Mouse (Mus musculus): ENCODE data around the gene Lamb3.

Gene Lamb3

DNA sequence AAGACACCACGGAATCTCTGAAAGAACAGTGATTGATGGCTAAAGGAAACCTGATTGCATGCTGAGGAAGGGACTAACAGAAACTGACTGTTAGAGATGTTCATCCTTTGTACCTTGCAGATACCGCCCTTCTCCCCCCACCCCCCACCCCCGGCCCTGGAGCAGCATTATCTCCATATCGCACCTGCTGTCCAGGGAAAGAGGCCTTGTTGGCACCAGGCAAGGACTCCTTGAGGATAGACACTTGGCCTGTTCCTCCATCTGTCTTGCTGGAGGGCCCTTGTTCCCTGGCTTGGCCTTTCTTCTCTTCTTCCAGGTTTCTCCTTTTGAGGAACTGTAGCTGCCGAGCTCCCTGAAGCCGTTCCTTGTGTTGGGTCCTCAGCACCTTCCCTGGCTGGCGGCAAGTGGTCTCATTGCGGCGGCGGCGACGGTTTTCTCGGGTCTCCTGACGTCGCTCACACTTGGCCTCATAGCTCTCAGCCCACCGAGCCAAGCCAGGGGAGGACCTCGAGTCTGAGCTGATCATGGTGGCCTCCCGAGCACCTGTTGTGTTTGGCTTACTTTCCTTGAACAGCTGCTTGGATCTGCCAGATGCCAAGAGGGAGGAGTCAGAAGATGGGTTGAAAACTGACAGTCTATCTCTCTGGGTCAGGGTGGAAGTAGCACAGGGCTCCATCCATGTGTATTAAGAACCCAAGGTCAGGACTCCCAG, 9.8 kb upstream of the Lamb3 start:
- in situ Hi-C loops (cut with MboI; ENCODE audit: low pct_unique_long_range_greater_than_20kb in 1 of 2, low sequenced_read_pairs in 2 of 2, unreplicated experiment in 1 of 2) = no loop called here

DNA sequence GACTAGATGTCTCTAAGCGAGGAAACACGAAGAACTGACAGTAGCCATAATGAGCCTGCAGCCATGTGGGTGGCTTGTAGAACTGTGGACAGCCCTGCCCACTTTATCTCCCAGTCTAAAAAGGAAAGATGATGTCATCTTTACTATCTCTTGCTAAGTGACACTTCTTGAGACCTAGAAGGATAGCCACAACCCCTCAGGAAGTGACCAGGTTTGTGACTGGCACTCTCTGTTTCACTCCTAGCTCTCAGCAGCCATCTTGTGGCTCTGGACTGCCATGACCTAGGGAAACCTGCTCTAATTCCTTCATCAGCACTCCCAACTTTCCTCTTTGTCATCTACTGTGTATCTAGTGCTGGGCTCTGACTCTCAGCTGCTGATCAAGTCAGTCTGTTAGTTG, 9.2 kb upstream of the Lamb3 start:
- in situ Hi-C loops (cut with MboI; ENCODE audit: low pct_unique_long_range_greater_than_20kb in 1 of 2, low sequenced_read_pairs in 2 of 2, unreplicated experiment in 1 of 2) = no loop called here

DNA sequence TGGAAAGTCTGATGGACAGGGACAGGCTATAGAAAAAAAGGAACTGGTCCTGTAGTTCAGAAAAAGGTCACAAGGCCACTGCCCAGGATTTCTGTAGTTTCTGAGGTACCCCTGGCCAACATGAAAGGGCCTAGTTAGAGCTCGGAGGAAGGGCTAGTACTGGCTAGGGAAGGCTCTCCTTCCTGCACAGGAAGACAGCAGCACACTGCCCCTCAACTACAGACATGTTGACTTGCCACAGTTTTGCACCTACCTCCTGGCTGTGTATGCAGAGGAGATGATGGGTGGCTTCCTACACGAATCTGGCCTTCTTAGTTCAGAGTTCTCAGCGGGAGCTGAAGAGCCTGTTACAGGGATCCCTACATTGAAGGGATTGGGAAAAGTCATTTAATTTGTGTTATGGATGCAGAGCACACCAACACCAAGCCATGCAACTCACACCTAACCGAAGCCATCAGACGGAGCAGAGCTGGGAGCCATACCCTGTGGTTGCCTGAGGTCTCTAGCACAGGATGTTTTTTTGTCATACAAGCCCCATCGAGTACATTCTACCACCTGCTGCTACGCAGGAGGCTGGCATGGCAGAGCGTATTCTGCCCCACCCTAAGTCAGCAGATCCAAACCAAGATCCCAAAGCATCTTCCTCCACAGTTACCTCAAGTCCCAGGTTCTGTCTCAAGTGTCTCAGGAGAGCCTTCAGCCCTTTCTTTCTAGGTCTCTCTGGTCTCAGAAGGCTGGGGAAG, 6.7 kb upstream of the Lamb3 start:
- in situ Hi-C loops (cut with MboI; ENCODE audit: low pct_unique_long_range_greater_than_20kb in 1 of 2, low sequenced_read_pairs in 2 of 2, unreplicated experiment in 1 of 2) = no loop called here

DNA sequence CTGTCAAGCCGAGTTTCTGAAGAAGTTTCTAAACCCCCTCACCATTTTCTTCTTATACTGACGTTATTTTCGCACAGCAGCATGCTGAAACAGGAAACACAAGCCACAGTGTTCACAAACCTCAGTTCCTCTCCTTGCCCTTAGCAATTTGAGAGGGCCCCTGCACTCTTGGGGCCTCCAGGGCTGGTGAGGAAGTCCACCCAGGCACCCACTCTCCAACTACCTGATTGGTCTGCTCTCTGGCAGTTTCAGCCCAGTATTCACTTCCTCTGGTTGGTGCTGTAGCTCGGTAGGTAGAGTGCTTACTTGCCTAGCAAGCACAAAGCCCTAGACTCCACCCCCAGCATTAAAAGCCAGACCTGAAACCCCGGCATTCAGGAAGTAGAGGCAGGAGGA, 6.1 kb upstream of the Lamb3 start, which contains the start of gene Traf3ip3:
Gene Traf3ip3 (minus strand): TSS at position 321 of the 396 bp plus-strand sequence.
- in situ Hi-C loops (cut with MboI; ENCODE audit: low pct_unique_long_range_greater_than_20kb in 1 of 2, low sequenced_read_pairs in 2 of 2, unreplicated experiment in 1 of 2) = no loop called here

DNA sequence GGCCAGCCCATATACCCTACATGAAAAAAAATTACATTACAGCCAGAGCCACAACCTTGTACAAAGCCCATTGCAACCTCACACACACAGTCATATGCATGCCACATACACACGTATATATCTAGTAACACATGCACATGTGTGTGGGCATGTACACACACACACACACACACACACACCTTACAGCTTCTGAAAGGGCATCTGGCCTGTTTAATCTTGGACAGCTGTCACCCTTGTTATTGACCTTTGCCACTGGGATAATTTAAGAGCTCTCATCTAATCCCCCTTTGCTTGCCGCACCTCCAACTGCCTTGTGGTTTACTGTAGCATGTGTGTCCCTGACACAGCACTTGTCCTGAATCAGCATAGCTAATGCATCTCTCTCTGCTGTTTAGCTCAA, 3.7 kb upstream of the Lamb3 start:
- in situ Hi-C loops (cut with MboI; ENCODE audit: low pct_unique_long_range_greater_than_20kb in 1 of 2, low sequenced_read_pairs in 2 of 2, unreplicated experiment in 1 of 2) = no loop called here

DNA sequence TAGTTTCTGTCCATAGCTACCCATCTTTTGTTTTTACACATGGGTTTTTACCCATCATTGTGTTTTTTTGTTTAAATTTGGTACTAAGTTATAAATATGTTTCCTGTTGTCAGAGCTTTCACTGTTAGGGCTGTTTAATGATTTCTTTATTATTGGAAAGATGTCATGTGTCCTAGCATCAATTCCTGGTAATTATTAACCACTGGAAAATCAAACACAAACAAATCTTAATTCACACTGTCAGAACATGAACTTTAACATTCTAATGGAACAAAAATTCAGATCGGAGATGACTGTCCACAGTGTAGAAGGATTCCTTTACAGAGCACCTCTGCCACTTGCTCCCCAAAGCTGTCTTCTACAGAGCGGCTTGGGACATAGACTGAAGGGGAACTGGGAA, 2.1 kb upstream of the Lamb3 start:
- in situ Hi-C loops (cut with MboI; ENCODE audit: low pct_unique_long_range_greater_than_20kb in 1 of 2, low sequenced_read_pairs in 2 of 2, unreplicated experiment in 1 of 2) = no loop called here

DNA sequence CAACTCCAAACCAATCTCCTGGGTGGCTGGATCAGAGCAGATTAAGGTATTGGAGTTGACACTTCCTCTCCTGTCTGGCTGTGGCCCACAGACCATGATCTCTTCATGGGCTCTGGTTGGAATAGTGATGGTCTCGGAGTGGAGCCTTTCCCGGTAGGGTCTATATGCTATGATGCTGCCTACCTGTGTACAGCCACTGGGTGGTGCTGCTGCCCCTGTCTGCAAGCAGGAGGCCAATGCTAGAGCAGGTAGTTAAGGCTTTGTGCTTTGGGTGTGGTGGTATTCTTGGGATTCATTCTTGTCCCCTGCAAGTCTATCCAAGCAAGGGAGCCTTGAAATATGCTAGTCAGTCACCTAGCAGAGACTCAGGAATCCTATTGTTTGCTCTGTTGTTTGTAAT, 679 bp downstream of the Lamb3 start:
- in situ Hi-C loops (cut with MboI; ENCODE audit: low pct_unique_long_range_greater_than_20kb in 1 of 2, low sequenced_read_pairs in 2 of 2, unreplicated experiment in 1 of 2) = no loop called here

DNA sequence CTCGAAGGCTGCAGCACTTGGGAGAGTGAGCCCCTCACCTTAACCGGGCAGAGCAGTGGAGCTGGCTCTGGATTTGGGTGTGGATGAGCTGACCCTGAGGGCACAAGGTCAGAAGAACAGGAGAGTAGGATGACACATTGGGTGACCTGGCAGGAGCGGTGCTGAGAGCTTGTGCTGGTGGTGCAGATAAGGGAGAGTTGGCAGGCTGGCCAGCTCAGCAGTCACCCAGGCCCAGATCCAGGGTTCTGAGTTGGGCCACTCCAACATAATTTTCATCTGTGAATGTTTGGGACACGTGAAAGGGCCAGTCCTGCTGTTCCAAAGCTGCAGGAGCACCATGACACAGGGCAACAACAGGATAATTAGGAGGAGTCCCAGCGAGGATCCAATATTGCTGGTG, 3.9 kb downstream of the Lamb3 start:
- in situ Hi-C loops (cut with MboI; ENCODE audit: low pct_unique_long_range_greater_than_20kb in 1 of 2, low sequenced_read_pairs in 2 of 2, unreplicated experiment in 1 of 2) = no loop called here

DNA sequence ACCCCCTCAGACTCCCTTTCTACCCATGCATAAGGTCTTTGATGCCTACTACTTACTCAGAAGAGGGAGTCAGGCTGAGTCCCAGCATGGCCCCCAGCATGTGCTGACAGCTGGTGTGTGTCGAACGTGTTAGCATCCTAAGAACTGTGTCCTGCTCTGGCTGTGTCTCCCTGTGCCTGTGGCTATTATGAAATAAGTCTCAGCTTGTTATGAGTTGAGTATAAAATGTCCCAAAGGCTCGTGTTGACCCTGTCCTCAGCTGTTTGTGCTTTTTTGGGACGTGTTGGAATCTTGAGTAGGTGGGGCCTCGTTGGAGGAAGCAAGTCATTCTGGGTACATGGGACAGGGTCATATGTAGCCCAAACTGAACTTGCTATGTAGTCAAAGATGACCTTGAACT, 6.6 kb downstream of the Lamb3 start:
- in situ Hi-C loops (cut with MboI; ENCODE audit: low pct_unique_long_range_greater_than_20kb in 1 of 2, low sequenced_read_pairs in 2 of 2, unreplicated experiment in 1 of 2) = no loop called here

DNA sequence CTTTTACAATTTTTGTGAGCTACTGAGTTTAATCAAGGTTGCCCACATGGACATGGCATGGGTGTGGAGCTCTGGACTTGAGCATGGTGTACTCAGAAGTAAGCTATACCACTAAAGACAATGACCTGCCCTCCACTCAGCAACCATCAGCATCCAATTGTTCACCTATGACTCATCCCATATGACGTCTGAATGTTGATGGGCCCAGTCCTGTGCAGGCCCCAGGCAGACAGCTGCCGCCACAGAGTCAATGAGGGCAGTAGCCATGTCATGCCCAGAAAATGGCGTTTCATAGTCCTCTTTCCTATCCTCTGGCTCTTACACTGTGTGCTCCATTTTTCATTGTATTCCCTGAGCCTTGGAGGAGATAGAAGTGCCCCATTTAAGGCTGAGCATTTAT, 8.5 kb downstream of the Lamb3 start:
- in situ Hi-C loops (cut with MboI; ENCODE audit: low pct_unique_long_range_greater_than_20kb in 1 of 2, low sequenced_read_pairs in 2 of 2, unreplicated experiment in 1 of 2) = no loop called here

DNA sequence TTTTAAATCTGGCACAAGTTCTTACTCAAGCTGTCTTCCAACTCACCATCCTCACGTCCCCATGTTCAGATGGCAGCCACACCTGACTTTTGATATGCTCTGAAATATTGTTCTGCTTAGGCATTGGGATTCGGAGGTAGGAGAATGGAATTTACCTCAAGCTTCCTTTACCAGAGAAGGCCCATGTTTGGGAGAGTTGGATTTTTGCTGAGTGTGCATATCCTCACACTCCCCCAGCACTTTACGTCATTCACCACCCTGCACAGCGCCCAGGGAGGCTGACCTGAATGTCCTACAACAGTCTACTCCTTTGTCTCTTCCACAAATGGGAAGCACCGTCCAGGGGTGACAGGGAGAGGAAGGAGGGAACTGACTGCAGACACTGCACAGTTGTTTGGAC, 12.9 kb downstream of the Lamb3 start:
- in situ Hi-C loops (cut with MboI; ENCODE audit: low pct_unique_long_range_greater_than_20kb in 1 of 2, low sequenced_read_pairs in 2 of 2, unreplicated experiment in 1 of 2) = no loop called here

DNA sequence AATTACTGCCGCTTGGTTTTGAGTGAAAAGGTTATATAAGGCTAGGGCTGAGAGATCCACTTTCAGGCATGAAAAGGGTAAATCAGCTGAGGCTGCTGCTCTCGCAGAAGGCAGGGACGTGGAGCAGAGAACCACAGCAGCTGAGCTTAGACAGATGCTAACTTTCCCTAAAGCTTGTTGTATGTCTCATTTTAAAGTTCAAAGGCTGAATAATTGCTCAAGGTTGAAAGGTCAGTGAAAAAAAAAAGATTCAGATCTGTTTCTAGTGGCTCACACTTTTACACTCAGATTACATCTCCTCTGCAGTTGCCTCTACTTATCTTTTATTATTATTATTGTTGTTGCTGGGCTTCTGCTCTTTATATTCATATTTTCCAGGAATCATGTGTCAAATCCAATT, 18.0 kb downstream of the Lamb3 start:
- in situ Hi-C loops (cut with MboI; ENCODE audit: low pct_unique_long_range_greater_than_20kb in 1 of 2, low sequenced_read_pairs in 2 of 2, unreplicated experiment in 1 of 2) = no loop called here

DNA sequence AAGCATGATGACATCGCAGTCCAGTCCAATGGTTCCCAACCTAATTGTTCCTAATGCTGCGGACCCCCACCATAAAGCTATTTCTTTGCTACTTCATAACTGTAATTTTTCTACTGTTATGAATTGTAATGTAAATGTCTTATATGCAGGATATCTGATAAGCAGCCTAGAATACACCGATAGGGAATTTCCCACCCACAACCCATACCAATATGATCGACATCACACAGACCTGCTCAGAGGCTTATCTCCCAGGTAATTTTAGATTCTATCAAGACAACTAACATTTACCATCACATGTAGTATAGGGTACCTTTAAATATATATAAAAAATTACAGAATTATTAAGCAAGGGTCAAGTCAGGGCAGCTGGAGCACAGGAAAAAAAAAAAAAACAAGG, 18.6 kb downstream of the Lamb3 start:
- in situ Hi-C loops (cut with MboI; ENCODE audit: low pct_unique_long_range_greater_than_20kb in 1 of 2, low sequenced_read_pairs in 2 of 2, unreplicated experiment in 1 of 2) = no loop called here

DNA sequence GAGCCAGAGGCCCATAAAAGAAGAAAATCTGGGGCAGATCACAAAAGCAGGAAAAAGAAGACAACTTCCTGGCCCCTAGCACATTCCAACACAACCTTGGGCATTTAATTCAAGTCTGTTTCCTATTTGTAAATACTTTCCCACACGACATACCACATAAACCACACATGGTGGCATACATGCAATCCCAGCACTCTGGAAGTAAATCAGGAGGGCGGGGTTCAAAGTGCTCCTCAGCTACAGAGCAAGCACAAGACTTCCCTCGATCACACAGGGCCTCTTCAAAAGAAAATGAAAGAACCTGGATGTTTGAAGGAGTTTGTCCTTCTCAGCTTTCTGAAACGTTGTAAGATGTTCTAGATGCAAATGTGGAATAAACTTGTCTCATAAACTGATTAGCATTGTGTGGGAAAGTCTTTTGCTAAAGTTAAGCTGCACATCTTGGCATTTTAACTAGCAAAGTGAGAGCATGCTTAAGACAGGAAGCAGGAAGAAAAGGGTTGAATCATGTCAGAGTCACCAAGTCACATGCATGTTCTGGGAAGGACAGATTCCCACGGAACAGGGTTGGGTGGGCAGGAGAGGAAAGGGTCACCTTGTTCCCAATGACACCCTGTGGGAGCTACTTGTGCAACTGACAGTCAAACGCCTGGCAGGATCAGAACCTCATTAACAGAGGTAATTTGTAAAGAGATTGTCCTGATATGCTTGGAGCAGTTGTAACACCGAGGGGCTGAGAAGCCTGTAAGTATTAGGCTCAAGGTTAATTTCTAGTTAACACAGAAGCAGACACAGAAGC, 19.4 kb downstream of the Lamb3 start:
- in situ Hi-C loops (cut with MboI; ENCODE audit: low pct_unique_long_range_greater_than_20kb in 1 of 2, low sequenced_read_pairs in 2 of 2, unreplicated experiment in 1 of 2) = no loop called here

DNA sequence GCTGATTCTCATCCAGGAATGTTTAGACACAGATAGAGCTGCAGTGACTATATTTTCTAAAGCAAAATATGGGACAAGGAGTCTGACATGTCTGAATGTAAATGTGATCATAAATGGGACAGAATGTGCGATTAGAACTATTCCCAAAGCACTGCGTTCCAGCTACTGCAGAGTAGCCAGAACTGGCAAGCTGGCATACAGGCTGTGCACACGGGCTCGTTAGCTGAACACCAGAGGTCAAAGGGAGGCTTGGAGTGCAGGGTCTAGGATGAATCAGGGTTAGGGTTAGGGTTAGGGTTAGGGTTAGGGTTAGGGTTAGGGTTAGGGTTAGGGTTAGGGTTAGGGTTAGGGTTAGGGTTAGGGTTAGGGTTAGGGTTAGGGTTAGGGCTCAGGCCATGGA, 20.0 kb downstream of the Lamb3 start:
- in situ Hi-C loops (cut with MboI; ENCODE audit: low pct_unique_long_range_greater_than_20kb in 1 of 2, low sequenced_read_pairs in 2 of 2, unreplicated experiment in 1 of 2) = no loop called here

DNA sequence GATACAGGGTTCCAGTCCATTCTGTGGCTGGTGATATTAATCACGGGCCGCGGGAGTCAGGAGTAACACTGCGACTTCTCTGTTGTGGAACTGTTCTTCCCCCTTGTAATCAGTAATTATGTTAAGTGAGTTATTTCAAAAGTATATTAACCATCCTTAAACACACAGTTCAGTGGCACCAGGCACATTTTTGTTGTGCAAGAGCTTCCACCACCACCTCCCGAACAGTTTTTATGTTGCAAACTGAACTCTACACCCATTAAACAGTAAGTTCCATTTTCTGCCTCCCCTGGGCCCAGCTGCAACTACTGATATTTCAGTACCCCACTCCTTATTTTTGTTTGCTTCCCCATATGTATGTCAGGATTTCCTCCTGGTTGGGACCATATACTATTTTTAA, 22.1 kb downstream of the Lamb3 start:
- in situ Hi-C loops (cut with MboI; ENCODE audit: low pct_unique_long_range_greater_than_20kb in 1 of 2, low sequenced_read_pairs in 2 of 2, unreplicated experiment in 1 of 2) = no loop called here

DNA sequence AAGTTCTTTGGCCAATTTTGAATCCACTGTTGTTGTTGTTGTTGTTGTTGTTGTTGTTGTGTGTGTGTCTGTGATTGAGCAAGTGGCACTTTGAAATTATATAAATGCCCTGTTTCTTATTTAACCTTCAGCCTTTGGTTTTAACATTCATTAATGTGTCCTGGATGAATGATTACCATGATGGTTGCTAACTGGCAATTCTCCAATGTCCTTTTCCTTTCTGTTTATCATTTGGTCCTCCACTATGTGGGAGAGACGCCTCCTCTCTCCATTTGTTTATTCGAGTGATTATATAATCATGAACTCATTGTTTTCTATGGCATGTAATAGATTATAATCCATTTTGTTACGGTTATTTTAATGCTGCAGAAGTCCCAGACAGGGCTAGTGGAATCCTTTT, 23.0 kb downstream of the Lamb3 start:
- in situ Hi-C loops (cut with MboI; ENCODE audit: low pct_unique_long_range_greater_than_20kb in 1 of 2, low sequenced_read_pairs in 2 of 2, unreplicated experiment in 1 of 2) = no loop called here

DNA sequence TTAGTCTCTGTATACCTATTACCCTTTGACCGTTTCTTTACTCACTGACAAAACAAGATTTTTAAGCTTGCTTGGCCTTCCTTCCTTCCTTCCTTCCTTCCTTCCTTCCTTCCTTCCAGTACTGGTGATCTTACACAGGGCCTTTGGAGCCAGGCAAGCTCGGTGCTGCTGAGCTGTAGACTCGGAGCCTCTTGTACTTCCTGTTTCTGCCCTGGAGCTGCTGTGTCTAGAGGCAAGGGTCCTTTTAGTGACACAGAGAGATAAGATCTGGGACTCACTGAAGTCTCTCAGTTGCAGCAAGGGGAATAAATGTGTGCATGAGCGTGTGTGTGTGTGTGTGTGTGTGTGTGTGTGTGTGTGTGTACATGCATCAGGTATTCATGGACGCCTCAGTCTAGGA, 23.4 kb downstream of the Lamb3 start:
- in situ Hi-C loops (cut with MboI; ENCODE audit: low pct_unique_long_range_greater_than_20kb in 1 of 2, low sequenced_read_pairs in 2 of 2, unreplicated experiment in 1 of 2) = no loop called here

DNA sequence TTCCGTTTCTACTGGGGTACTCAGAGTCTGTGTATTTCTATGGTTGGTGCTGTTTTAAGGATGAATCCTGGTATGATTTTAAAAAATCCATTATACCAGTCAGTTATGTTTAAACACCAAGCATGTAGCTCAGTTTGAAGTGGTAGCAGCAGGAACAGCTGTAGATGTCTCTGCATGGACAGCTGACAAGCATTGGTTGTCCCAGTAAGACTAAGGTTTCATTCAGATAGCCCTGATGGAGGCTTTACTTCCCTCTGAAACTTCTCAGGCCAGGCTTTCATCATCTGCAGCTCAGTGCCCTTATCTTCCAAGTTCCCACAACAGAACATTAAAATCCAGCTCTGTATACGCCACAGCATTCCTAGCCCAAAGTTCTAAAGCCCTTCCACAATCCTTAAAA, 25.2 kb downstream of the Lamb3 start:
- in situ Hi-C loops (cut with MboI; ENCODE audit: low pct_unique_long_range_greater_than_20kb in 1 of 2, low sequenced_read_pairs in 2 of 2, unreplicated experiment in 1 of 2) = no loop called here
